Mouse (Mus musculus) cortical plate, adult 2 months (tissue): Measurements from ENCODE around the gene Chaf1a.
A peak's percentile ranks its signal among the peaks of the same experiment; 100 is the strongest.

ENCODE experiments used
- CTCF ChIP-seq: fragments of 200-500 bp; IDR thresholded peaks from 2 replicates; pipeline ENCODE4 v1.5.1; 2011; ENCODE audit warnings: mild to moderate bottlenecking, control low read depth, low read length; ENCODE audit not compliant: insufficient read depth; ENCODE audit errors: extremely low read depth
- POLR2A ChIP-seq: fragments of 200-500 bp; IDR thresholded peaks from 2 replicates; pipeline ENCODE4 v1.6.1; 2011; ENCODE audit warnings: mild to moderate bottlenecking, low read length, control low read depth; ENCODE audit not compliant: insufficient read depth; ENCODE audit errors: extremely low read depth

GRCm38 (mm10) chr17:56008356-56009087 is 31.7 kb upstream of the Chaf1a start:
- TF ChIP-seq POLR2A (peak; percentile 75), CTCF (no peak)
